Mouse (Mus musculus) liver (tissue): ENCODE data around the gene Zdhhc17.

Experiments
- DNase-seq: peaks from one replicate; pipeline ENCODE4 v3.0.0-alpha.2; 2020; ENCODE audit warnings: mixed read lengths

Gene Zdhhc17

GRCm38 (mm10) chr10:111004220-111004619 is 5.7 kb downstream of the Zdhhc17 start:
- no peak for DNase-seq

DNA sequence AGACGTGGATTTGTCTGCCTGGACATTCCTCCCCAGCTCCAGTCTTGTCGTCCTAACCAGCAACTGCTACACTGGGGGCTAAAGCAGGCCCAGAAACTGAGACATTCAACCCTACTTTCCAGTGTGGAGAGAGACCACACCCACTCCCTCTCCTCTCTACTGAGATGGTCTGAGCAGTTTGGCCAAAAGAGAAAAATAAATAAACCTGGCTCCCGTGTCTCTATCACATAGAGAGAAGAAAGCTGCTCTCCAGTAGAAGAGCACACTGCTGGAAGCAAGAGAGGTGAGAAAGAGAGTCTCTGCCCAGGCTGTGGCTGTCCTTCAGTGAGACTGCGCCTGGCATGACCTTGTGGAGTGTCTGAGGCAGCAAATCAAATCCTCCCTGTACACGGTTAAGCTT is 10.7 kb downstream of the Zdhhc17 start:
- no peak for DNase-seq

GRCm38 (mm10) chr10:110997180-110997579 is 12.8 kb downstream of the Zdhhc17 start:
- no peak for DNase-seq

DNA sequence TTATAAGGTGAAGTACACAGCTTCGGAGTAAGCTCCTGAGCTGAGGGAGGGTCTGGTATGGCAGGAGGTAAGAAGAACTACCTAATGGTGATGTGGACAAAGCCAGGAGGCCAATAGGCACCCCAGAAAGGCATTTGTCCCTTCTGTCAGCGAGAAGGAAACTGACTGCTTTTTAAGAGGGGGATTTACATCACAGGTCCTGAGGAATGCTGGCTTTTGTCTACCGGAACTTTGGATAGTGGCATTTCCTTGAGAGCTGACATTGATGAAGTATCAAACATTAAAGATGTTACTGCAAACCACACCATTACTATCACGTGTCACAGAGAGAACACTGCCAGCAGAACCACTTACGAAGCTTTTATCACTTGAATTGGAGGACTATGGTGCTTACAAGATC is 15.2 kb downstream of the Zdhhc17 start:
- DNase-seq: no peak

GRCm38 (mm10) chr10:110993249-110993648 is 16.7 kb downstream of the Zdhhc17 start:
- no peak for DNase-seq

GRCm38 (mm10) chr10:110992047-110992431 is 17.9 kb downstream of the Zdhhc17 start:
- DNase-seq: peak; percentile 23

GRCm38 (mm10) chr10:110991307-110992046 is 18.5 kb downstream of the Zdhhc17 start:
- DNase-seq: no peak

DNA sequence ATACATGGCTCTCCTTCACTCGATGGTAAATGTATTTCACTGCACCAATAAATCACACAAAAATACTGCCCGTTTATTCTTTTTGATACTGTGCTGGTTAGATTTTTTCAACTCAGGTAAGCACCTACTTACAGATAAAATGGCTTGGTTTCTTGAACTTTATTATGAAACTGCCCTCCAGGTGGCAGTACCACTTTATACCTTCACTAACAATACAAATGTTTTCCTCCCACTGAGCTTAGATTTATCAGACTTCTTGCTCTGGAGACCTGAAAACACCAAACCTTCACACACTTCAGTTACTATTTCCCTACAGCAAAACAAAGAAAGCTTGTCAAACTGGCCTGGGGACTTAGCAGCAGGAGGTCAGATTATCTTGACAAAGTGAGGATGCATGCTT is 20.2 kb downstream of the Zdhhc17 start:
- DNase-seq: no peak

- no peak for DNase-seq
These were observed 23.3 kb downstream of the Zdhhc17 start for GRCm38 (mm10) chr10:110986682-110987081.

GRCm38 (mm10) chr10:110982771-110983170 is 27.2 kb downstream of the Zdhhc17 start:
- DNase-seq: no peak

- no peak for DNase-seq
These were observed 29.5 kb downstream of the Zdhhc17 start for GRCm38 (mm10) chr10:110980441-110980840.

DNA sequence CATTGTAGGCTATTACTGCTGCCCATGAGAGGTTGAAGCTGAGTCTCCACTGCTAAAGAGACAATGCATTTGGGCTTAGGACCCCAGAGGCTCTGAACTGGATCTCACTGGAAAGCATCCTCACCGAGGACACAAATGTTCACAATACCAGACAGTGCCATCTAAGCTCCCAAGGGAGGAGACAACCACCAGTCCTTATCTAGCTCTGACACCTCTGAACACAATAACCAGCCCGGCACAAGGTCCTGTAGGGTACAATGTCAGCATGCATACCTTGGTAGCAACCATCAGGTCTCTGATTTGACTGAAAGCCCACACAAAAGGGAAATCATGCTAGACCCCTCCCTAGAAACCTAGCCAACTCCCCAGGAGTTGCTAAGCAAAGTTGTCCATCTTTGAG is 30.5 kb downstream of the Zdhhc17 start:
- DNase-seq: no peak

DNA sequence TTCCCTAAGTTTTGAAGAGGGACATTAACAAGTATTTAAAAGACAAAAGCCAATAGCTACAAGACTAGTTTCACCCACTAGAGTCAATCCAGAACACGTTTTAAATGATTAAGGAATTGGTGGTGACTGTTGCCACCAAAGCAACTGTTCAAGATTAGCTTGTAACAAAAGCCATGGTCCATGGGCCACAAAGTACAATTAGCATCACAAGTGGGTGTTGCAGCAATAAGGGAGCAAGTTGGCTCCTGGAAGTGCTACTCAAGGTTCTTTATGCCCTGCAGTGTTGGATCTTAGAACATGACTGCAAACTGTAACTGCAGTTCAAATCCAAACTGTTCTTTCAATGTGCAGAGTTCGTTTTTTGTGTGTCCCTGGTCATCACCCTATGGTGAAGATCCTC is 32.6 kb downstream of the Zdhhc17 start:
- no peak for DNase-seq

- no peak for DNase-seq
These were observed 33.9 kb downstream of the Zdhhc17 start for GRCm38 (mm10) chr10:110976046-110976445.

DNA sequence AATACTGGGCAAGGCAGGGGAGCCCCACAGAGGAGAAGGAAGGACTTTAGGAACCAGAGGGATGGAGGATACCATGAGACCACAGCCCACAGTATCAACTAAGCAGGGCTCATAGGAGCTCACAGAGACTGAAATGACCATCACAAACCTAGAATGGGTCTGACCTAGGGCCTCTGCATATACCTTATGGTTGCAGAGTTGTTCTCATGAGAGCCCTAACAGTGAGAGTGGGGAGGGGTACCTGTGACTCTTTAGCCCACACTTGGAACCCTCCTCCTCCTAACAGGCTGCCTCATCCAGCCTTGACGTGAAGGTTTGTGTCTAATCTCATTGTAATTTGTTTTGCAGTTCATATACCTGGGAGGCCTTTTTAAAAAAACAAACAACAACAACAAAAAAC is 35.1 kb downstream of the Zdhhc17 start:
- no peak for DNase-seq

DNA sequence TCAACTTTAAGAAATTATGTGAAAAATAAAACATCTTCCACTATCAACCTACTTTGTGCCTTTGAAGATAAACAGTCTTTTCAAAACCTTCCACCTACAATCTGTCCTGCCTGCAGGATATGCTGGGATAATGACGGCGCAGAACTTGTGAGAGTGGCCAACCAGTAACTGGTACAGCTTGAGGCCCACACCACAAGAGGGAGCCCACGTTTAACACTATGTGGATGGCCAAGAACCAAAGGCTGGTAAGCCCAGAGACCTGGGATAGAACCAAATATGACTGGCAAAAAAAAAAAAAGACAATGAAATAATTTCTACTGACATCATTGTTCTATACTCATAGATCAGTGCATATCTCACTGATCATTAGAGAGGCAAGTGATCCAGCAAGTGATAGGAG is 35.5 kb downstream of the Zdhhc17 start:
- DNase-seq: peak; percentile 36

DNA sequence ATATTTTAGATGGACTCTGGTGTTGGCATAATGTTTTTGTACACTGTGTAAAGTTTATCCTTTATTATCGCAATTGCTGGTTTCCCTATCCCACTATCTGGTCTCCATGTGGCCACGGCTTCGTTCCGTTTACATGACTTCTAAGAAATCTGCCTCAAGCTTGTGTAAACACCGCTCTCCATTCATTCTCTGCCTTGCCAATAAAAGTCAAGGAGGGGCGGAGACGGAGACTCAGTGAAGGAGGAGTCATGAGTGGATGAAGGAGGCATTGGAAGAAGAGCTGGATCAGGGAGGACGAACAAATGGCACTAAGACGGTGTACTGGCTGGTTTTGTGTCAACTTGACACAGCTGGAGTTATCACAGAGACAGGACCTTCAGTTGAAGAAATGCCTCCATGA is 37.9 kb downstream of the Zdhhc17 start:
- no peak for DNase-seq

DNA sequence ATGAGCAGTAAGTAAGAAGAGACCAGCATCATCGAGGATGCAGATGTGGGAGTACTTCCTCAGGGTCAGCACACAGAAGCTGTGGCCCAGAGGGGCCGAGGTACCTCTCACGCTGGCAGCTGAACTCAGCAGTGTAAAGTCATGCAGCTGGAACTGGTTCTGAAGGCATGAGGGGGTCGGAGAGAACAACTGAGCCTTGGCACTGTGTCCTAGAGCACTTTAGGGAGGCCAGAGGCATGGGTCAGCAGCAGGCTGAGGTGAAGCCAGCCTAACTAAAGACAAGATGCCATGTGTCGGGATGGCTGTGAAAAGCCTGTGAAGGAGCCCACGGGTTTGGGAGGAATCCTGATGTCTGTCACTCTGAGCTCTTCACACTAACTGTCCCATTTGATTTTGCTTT is 38.5 kb downstream of the Zdhhc17 start:
- DNase-seq: no peak

DNA sequence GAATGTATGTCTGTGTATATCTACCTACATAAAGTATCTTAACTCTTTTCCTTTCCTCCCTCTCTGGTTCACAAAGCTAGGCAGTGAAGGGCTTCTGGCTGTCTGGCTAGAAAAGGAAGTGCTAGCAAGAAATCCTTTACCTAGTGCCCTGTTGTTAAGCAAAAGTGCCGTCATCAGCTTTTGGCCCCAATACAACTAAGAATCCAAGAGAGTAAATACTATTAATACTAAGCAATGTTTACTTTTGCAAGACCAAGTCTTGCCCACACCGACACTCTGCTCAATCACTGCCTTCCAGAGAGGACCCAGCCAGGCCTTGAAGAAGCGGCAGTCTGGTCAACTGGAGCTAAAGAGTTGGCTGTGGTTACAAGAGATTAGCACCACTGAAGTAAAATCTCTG is 38.9 kb downstream of the Zdhhc17 start:
- DNase-seq: no peak

DNA sequence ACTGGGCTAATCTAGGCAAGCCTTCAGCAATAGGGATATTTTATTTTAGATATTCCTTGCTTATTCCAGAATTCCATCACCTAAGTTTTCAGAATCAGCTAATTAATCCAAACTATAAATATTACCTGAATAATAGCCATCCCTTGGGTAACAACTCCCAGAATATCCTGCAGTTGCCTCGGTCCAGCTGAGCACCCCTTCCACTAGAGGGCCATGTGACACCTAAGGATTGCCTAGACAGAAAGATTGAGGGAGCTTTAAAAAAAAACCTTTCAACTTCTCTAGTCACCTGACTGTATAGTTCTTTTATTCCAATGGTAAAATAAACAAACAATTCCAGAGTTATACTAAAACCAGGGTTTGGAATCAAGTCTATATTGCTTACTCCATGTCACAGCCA is 47.8 kb downstream of the Zdhhc17 start:
- no peak for DNase-seq

- no peak for DNase-seq
These were observed 49.1 kb downstream of the Zdhhc17 start for GRCm38 (mm10) chr10:110960841-110961240.

GRCm38 (mm10) chr10:110959781-110960180 is 50.2 kb downstream of the Zdhhc17 start:
- no peak for DNase-seq

- no peak for DNase-seq
These were observed 51.1 kb downstream of the Zdhhc17 start for GRCm38 (mm10) chr10:110958879-110959278.

GRCm38 (mm10) chr10:110952937-110953451 is 56.9 kb downstream of the Zdhhc17 start:
- peak; percentile 24 for DNase-seq

- no peak for DNase-seq
These were observed 57.7 kb downstream of the Zdhhc17 start for GRCm38 (mm10) chr10:110952271-110952670.
